Mouse (Mus musculus): ENCODE data around the gene P4htm. TPM values are rescaled to one million over a fixed set of nuclear protein-coding genes. Genes with fewer than 3 reads are reported as not detected.
A peak's percentile ranks its signal among the peaks of the same experiment; 100 is the strongest.

The P4htm gene
- total and polyA plus RNA-seq, 3 experiments: 0.08 to 0.22 TPM; not detected in 1

DNA sequence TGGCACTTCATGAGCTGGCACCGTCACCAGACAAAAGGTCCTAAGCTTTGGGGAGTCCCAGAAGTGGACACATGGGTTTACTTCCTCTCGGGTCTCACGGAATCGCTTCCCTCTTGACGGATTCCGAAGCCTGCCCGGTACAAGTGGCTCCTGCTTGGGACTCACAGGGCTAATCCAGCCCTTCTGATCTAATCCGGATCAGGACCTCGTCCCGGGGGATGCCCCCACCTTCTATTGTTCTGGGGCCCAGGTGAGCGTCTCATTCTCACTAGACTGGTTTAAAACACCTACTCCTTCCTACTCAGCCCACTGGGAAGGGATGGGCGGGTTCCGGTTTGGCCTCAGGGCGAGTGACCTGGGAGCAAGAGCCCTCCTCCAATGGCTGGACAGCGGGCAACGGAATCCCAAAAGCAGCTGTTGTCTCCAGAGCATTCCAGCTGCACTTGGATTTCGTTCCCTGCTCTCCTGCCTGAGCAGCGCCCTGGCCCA lies 29.5 kb downstream of the P4htm start:
- H3K4me1 ChIP-seq (ENCODE audit: control insufficient read depth in 1 of 2, insufficient read depth in 2 of 2, low read length in 2 of 2): peaks cover 0 to 35% of the 10 kb centered on the region in 2 experiments; a peak in 3 of 4 replicates

DNA sequence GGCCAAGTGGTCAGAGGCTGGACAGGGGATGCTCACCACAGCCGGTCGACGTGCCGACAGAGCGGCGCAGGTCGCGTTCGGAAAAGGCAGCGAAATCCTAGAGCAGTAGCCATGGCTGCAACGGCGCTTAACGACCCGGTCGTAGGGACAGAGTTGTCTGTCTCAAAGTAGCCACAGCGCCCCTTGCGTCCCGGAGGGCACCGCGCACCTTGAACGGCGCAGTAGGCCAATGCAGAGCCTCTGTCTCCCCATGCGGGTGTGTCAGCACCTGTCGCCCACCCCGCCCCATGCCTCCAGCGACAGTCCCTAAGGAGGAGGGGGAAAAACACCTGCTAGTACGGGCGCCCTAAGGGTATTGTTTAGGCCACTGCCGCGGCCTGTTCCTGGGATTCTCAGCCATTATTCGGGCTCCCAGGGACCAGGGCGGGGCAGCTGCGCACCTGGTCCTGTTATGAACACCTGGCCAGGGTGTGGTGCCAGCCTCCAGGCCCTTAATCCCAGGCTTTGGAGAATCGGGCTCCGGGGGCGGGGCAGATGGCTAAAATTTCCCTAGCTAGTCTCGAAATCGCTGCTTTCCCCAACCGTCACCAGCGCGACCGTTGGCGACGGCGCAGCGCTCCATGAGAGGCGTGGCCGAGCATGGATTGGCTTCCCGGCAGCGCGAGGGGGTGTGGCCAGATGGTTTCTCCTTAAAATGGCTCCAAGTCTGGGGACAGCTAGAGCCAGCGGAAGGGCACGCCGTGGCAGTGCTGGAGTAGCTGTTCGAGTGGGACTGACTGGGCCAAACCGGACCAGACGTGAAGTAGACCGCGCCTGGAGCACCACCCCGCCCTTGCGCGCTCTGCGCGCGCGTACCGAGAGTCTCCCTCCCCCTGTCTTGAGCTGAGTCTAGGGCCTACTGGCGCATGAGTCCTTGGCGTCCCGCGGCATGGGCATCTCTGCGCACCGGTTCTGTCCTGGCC lies 30.4 kb downstream of the P4htm start, which contains the start of gene Ndufaf3:
TSS of gene Ndufaf3 (minus strand) at position 620 of the 962 bp plus-strand sequence.
- Histone ChIP-seq H3K79me2 (ENCODE audit: control insufficient read depth, insufficient read depth, low read length, poor library complexity) (peaks cover 32% of the 10 kb centered on the region), H3K4me1 (ENCODE audit: control insufficient read depth in 1 of 2, insufficient read depth in 2 of 2, low read length in 2 of 2) (peaks cover 0 to 40% of the 10 kb centered on the region in 2 experiments; a peak in 3 of 4 replicates), H3K4me3 (ENCODE audit: control insufficient read depth in 1 of 2, insufficient read depth in 1 of 2, low read depth in 2 of 2, low read length in 2 of 2) (peak within 1 kb of the TSS; percentile 66 to 79), H3K9me3 (replicated peaks; ENCODE audit: insufficient read depth, low read length) (no peaks in the 10 kb centered on the region), H3K27me3 (ENCODE audit: control insufficient read depth in 1 of 2, insufficient read depth in 2 of 2, low read length in 2 of 2) (no peaks in the 10 kb centered on the region), H3K9ac (ENCODE audit: control insufficient read depth, low read depth, low read length, poor library complexity, severe bottlenecking) (peak within 1 kb of the TSS; percentile 89), H3K36me3 (ENCODE audit: control insufficient read depth in 1 of 2, insufficient read depth in 2 of 2, low read length in 2 of 2) (peaks cover 4 to 27% of the 10 kb centered on the region in 2 experiments), H3K27ac (ENCODE audit: control insufficient read depth, low read depth, low read length) (peak within 1 kb of the TSS; percentile 90)
- peak; percentile 77 for TF ChIP-seq HCFC1 (IDR thresholded peaks at IDR 0.05; ENCODE audit: low read depth, low read length)
- TF ChIP-seq SMC3 (IDR thresholded peaks at IDR 0.05; ENCODE audit: low read depth, low read length): no peak
- TF ChIP-seq NRF1 (IDR thresholded peaks at IDR 0.05; ENCODE audit: insufficient read depth, low read depth, low read length, poor library complexity, severe bottlenecking): peak; percentile 51; the same call in 1 of the 2 replicates
- peak; percentile 95 to 98 for TF ChIP-seq POLR2A (IDR thresholded peaks at IDR 0.05; ENCODE audit: control insufficient read depth in 1 of 2, insufficient read depth in 1 of 2, low read depth in 1 of 2, low read length in 2 of 2, poor library complexity in 1 of 2)
- TF ChIP-seq E2F4 (IDR thresholded peaks at IDR 0.05; ENCODE audit: borderline replicate concordance, low read depth, low read length): no peak; the same call in 1 of the 2 replicates
- peak; percentile 83; the same call in 1 of the 2 replicates for TF ChIP-seq UBTF (IDR thresholded peaks at IDR 0.05; ENCODE audit: borderline replicate concordance, insufficient read depth, low read depth, low read length)
- TF ChIP-seq MAX (IDR thresholded peaks at IDR 0.05; ENCODE audit: low read length): 0 out of 2 replicates have a peak, but pooled peaks have one; percentile 62
- TF ChIP-seq RCOR1 (IDR thresholded peaks at IDR 0.05; ENCODE audit: low read depth, low read length): no peak
- no peak for TF ChIP-seq USF1 (IDR thresholded peaks at IDR 0.05; ENCODE audit: low read depth, low read length)
- TF ChIP-seq ZMIZ1 (IDR thresholded peaks at IDR 0.05; ENCODE audit: low read depth, low read length): peak; percentile 97
- peak; percentile 55 for TF ChIP-seq TCF12 (IDR thresholded peaks at IDR 0.05; ENCODE audit: low read depth, low read length)
- TF ChIP-seq MYB (IDR thresholded peaks at IDR 0.05; ENCODE audit: low read depth, low read length): peak; percentile 99
- TF ChIP-seq CHD1 (IDR thresholded peaks at IDR 0.05; ENCODE audit: low read depth, low read length): 0 out of 2 replicates have a peak, but pooled peaks have one; percentile 6
- no peak for TF ChIP-seq RAD21 (IDR thresholded peaks at IDR 0.05; ENCODE audit: low read depth, low read length)
- peak; percentile 79 to 89 (median 85) for TF ChIP-seq CTCF (IDR thresholded peaks at IDR 0.05 in 2 of 3, conservative IDR thresholded peaks at IDR 0.05 in 1 of 3; ENCODE audit: control insufficient read depth in 1 of 3, insufficient read depth in 1 of 3, low read depth in 2 of 3, low read length in 3 of 3, poor library complexity in 1 of 3, severe bottlenecking in 1 of 3)
- peak; percentile 77; the same call in 1 of the 2 replicates for TF ChIP-seq SIN3A (IDR thresholded peaks at IDR 0.05; ENCODE audit: low read length)
- TF ChIP-seq NELFE (IDR thresholded peaks at IDR 0.05; ENCODE audit: low read depth, low read length): peak; percentile 99
- peak; percentile 80; the same call in 1 of the 2 replicates for TF ChIP-seq POLR2AphosphoS2 (IDR thresholded peaks at IDR 0.05; ENCODE audit: low read length)
- TF ChIP-seq MXI1 (IDR thresholded peaks at IDR 0.05; ENCODE audit: low read depth, low read length): peak; percentile 85
- peak in 1 of 2 experiments; percentile 83; a peak in 2 of 4 replicates for TF ChIP-seq EP300 (IDR thresholded peaks at IDR 0.05; ENCODE audit: low read depth in 1 of 2, low read length in 2 of 2)
- TF ChIP-seq POLR2AphosphoS5 (IDR thresholded peaks at IDR 0.05; ENCODE audit: borderline replicate concordance, low read depth, low read length): no peak
- peak; percentile 98 for TF ChIP-seq TBP (IDR thresholded peaks at IDR 0.05; ENCODE audit: low read depth, low read length)
- peak; percentile 44 for TF ChIP-seq ELF1 (IDR thresholded peaks at IDR 0.05; ENCODE audit: low read depth, low read length)
- DNase-seq (ENCODE audit: low read depth, low spot score): peak; percentile 97

More for the DNA sequence above, 29.5 kb downstream of the P4htm start:
- Histone ChIP-seq H3K27ac (ENCODE audit: control insufficient read depth, low read depth, low read length) (peak overlapping the region; percentile 90), H3K9me3 (replicated peaks; ENCODE audit: insufficient read depth, low read length) (no peaks in the 10 kb centered on the region), H3K9ac (ENCODE audit: control insufficient read depth, low read depth, low read length, poor library complexity, severe bottlenecking) (peak overlapping the region; percentile 89), H3K4me3 (ENCODE audit: control insufficient read depth in 1 of 2, insufficient read depth in 1 of 2, low read depth in 2 of 2, low read length in 2 of 2) (peak overlapping the region; percentile 60 to 79), H3K79me2 (ENCODE audit: control insufficient read depth, insufficient read depth, low read length, poor library complexity) (peaks cover 28% of the 10 kb centered on the region), H3K27me3 (ENCODE audit: control insufficient read depth in 1 of 2, insufficient read depth in 2 of 2, low read length in 2 of 2) (no peaks in the 10 kb centered on the region), H3K36me3 (ENCODE audit: control insufficient read depth in 1 of 2, insufficient read depth in 2 of 2, low read length in 2 of 2) (peaks cover 2 to 23% of the 10 kb centered on the region in 2 experiments)
- no peak for TF ChIP-seq ZNF384 (IDR thresholded peaks at IDR 0.05; ENCODE audit: low read depth, low read length)
- 0 out of 2 replicates have a peak, but pooled peaks have one; percentile 67 for TF ChIP-seq CHD1 (IDR thresholded peaks at IDR 0.05; ENCODE audit: low read depth, low read length)
- DNase-seq (ENCODE audit: low read depth, low spot score): no peak
